Mouse (Mus musculus) kidney, postnatal 0 days (tissue): ENCODE measurements at regions not wholly inside any gene's neighbourhood (a gene's known extent, or its start where the extent isn't known, plus 50 kb on each side); places are given as distances from the start of the nearest gene placed in this dataset.

Source experiments
- ATAC-seq: fragments of 200-750 bp; cut with Nextera tagmentation; replicated peaks from 2 replicates; pipeline ENCODE4 v1.8.0; 2017; ENCODE audit warnings: low read depth, moderate number of reproducible peaks, moderate TSS enrichment, moderate library complexity; ENCODE audit not compliant: low FRiP score
- DNase-seq: peaks from one replicate; pipeline ENCODE4 v3.0.0-alpha.2; 2016; ENCODE audit warnings: low spot score
- H3K27ac ChIP-seq: fragments of 300-500 bp; sonication (generic); 2 replicates; pipeline ENCODE4 v1.5.1; 2014; ENCODE audit warnings: mild to moderate bottlenecking
- H3K27me3 ChIP-seq: fragments of 300-500 bp; sonication (generic); 2 replicates; pipeline ENCODE4 v1.6.1; 2014; ENCODE audit warnings: low read length, mixed read lengths; ENCODE audit not compliant: insufficient read depth
- H3K36me3 ChIP-seq: fragments of 300-500 bp; sonication (generic); 2 replicates; pipeline ENCODE4 v1.6.1; 2014; ENCODE audit warnings: low read length, mixed read lengths; ENCODE audit not compliant: insufficient read depth
- H3K4me1 ChIP-seq: fragments of 300-500 bp; sonication (generic); replicated peaks from 2 replicates; pipeline ENCODE4 v1.6.1; 2014; ENCODE audit warnings: antibody characterized with exemption, low read length, mixed read lengths; ENCODE audit not compliant: insufficient read depth
- H3K4me2 ChIP-seq: fragments of 300-500 bp; sonication (generic); 2 replicates; pipeline ENCODE4 v1.6.1; 2014; ENCODE audit warnings: mild to moderate bottlenecking, low read length, moderate library complexity, mixed read lengths
- H3K4me3 ChIP-seq: fragments of 300-500 bp; sonication (generic); replicated peaks from 2 replicates; pipeline ENCODE4 v1.5.1; 2014; ENCODE audit warnings: low read depth, low read length
- H3K9ac ChIP-seq: fragments of 300-500 bp; sonication (generic); 2 replicates; pipeline ENCODE4 v1.6.1; 2014; ENCODE audit warnings: low read depth, low read length
- H3K9me3 ChIP-seq: fragments of 300-500 bp; sonication (generic); replicated peaks from 2 replicates; pipeline ENCODE4 v1.6.1; 2016; ENCODE audit warnings: low read length, inconsistent platforms, mixed read lengths
- CTCF ChIP-seq: IDR thresholded peaks from 2 replicates; pipeline ENCODE4 v1.5.1; 2016; ENCODE audit warnings: antibody characterized with exemption, low read depth, mild to moderate bottlenecking, moderate library complexity
- WGBS: fragments of 180-500 bp; shearing (Covaris S2); extraction: QIAGEN DNeasy Blood & Tissue Kit; methylation state at CpG from one replicate; pipeline ENCODE4 v1.1.7; 2014; 5-methylcytosine and 5-hydroxymethylcytosine counted together

DNA sequence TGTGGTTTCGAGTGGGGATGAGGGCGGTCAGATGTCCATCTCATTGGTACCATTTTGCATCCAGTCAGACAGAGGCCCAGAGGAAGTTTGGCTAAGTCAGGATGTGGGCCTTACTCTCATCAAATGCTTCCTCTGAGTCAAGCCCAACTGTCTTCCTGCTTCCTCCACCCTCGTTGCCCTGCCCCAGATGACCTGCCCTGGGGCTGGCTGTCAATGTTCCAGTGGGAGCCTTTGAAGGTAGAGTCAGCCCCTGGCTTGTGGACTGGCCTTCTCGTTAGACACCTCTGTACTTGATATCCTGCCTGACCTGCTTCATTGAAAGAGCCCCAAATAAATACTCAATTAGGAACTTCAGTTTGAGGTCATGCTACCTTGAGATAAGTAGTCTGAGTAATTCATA is 179.4 kb downstream of the Plpp3 start:
- no peaks in the 10 kb centered on the region for H3K4me1 ChIP-seq
- DNase-seq: no peak
- no peaks in the 10 kb centered on the region for H3K36me3 ChIP-seq
- no peaks in the 10 kb centered on the region for H3K27me3 ChIP-seq
- no peak overlapping the region for H3K27ac ChIP-seq
- TF ChIP-seq CTCF: no peak
- H3K9me3 ChIP-seq: no peaks in the 10 kb centered on the region
- H3K4me3 ChIP-seq: no peak overlapping the region
- H3K9ac ChIP-seq: no peak overlapping the region
- ATAC-seq: no peak
- WGBS: 70% methylated on average over 4 of the region's 4 CpGs
- no peak overlapping the region for H3K4me2 ChIP-seq

GRCm38 (mm10) chr4:105338131-105338530 is 181.0 kb downstream of the Plpp3 start:
- no peak overlapping the region for H3K4me3 ChIP-seq
- H3K36me3 ChIP-seq: no peaks in the 10 kb centered on the region
- no peak overlapping the region for H3K27ac ChIP-seq
- H3K27me3 ChIP-seq: no peaks in the 10 kb centered on the region
- 79% methylated on average over 7 of the region's 7 CpGs for WGBS
- no peak for TF ChIP-seq CTCF
- H3K9me3 ChIP-seq: no peaks in the 10 kb centered on the region
- no peak overlapping the region for H3K9ac ChIP-seq
- H3K4me1 ChIP-seq: no peaks in the 10 kb centered on the region
- ATAC-seq (no peak), DNase-seq (no peak)
- H3K4me2 ChIP-seq: no peak overlapping the region

DNA sequence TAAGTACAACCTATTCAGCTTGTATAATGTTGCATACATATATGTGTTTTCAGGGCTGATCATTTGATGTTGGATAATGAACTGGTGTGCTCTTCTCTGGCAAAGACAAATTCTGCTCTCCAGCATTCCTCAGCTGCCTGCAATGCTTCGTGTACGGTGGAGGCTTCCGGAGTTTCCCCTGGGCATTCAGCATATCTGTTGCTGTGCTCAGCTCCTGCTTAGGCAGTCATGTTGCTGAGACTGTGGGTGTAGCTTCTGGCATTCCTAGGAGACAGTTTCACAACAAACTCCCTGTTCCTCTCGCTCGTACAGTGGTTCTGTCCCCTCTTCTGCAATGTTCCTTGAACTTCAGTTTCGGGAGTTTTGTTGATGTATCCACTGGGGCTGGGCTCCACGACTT is 181.7 kb downstream of the Plpp3 start:
- Histone ChIP-seq H3K9me3 (no peaks in the 10 kb centered on the region), H3K4me3 (no peak overlapping the region), H3K27me3 (no peaks in the 10 kb centered on the region), H3K36me3 (no peaks in the 10 kb centered on the region), H3K27ac (no peak overlapping the region), H3K4me2 (no peak overlapping the region), H3K9ac (no peak overlapping the region), H3K4me1 (no peaks in the 10 kb centered on the region)
- TF ChIP-seq CTCF: no peak
- no peak for ATAC-seq
- WGBS: 36% methylated on average over 7 of the region's 7 CpGs
- no peak for DNase-seq

- H3K9ac ChIP-seq: no peak overlapping the region
- no peak for DNase-seq
- H3K9me3 ChIP-seq: no peaks in the 10 kb centered on the region
- H3K4me1 ChIP-seq: no peaks in the 10 kb centered on the region
- H3K4me2 ChIP-seq: no peak overlapping the region
- no peaks in the 10 kb centered on the region for H3K27me3 ChIP-seq
- no peaks in the 10 kb centered on the region for H3K36me3 ChIP-seq
- no peak for TF ChIP-seq CTCF
- WGBS: 49% methylated on average over 7 of the region's 7 CpGs
- H3K27ac ChIP-seq: no peak overlapping the region
- ATAC-seq: no peak
- H3K4me3 ChIP-seq: no peak overlapping the region
Observed at GRCm38 (mm10) chr4:105341274-105341673, 184.1 kb downstream of the Plpp3 start.

GRCm38 (mm10) chr4:105346846-105347245 is 189.7 kb downstream of the Plpp3 start:
- no peak for TF ChIP-seq CTCF
- Histone ChIP-seq H3K27ac (no peak overlapping the region), H3K4me2 (no peak overlapping the region), H3K9ac (no peak overlapping the region), H3K27me3 (no peaks in the 10 kb centered on the region), H3K4me3 (no peak overlapping the region), H3K9me3 (no peaks in the 10 kb centered on the region), H3K4me1 (no peaks in the 10 kb centered on the region), H3K36me3 (no peaks in the 10 kb centered on the region)
- DNase-seq: no peak
- no peak for ATAC-seq
- WGBS: 83% methylated on average over 8 of the region's 8 CpGs

DNA sequence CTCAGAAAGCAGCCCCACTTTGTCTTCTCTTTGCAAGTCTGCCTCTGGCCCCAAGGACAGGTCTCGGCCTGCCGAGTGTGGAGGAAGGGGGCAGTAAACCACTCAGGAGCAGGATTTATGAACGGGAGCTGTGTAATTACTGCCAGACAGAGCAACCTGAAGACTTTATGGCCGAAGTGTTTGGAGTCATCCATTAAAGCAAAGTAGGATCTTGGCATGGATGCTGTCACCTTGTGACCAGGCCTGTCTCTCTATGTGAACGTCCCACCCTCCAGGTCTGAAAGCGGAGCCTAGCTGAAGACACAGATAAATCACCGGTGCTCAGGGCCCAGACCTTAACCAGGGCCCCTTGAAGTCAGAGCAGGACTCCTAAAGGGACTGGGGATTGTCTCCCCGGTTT is 190.8 kb downstream of the Plpp3 start:
- Histone ChIP-seq H3K27me3 (no peaks in the 10 kb centered on the region), H3K4me1 (no peaks in the 10 kb centered on the region), H3K4me3 (no peak overlapping the region), H3K4me2 (no peak overlapping the region), H3K36me3 (no peaks in the 10 kb centered on the region), H3K9me3 (no peaks in the 10 kb centered on the region), H3K9ac (no peak overlapping the region), H3K27ac (no peak overlapping the region)
- TF ChIP-seq CTCF: peak; percentile 12; the same call in 1 of the 2 replicates
- WGBS: 23% methylated on average over 8 of the region's 8 CpGs
- DNase-seq (peak; percentile 84), ATAC-seq (peak; percentile 61)
